Mouse (Mus musculus): ENCODE results near the gene Ppp1r12b.

Ppp1r12b gene

DNA sequence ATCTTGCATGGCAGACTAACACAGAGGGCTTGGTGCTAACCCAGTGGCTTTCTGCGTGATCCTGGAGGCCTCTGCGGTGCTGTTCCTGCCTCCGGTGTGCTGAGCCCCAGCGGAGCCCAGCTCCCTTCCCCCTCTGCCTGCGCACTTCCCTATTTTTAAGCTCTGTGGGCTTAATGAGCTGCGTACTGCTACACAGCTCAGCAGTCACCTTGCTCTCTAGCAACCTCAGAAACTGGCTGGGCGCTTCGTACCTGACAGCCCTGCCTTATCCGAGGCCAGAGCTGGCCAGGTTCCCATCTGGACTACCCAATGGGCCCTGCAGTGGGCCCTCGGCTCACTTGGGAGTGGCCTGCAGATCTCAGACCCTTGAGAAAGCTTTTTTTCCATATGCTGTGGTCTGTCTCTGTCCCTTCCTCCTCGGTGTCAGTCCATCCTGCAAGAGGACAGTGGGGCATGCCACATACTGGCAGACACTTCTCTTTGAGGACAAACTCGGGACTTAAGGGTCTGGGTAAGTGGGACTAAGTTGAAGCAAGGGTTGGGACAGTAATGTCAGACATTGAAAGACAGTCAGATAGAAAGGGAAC lies 235.9 kb downstream of the Ppp1r12b start:
- DNase-seq (ENCODE audit: low spot score): no peak

DNA sequence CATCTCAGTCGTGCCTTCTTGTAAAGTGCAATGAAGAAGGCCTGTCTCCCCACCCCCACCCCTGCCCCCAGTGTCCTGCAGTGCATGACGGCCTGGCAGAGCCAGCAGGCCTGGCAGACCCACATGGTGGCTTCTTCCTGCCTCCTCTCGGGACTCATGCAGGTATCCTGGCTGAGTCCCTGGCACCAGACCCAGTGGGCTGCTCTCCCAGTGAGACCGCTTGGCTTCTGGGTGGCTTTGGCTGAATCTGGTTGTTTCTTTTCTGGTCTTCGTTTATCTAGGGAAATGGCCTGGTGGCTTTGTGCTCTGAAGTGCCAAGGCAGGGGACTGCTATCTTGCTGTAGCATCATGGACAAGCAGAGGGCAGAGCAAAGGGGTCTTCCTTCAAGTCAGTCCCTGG lies 240.7 kb downstream of the Ppp1r12b start:
- DNase-seq (ENCODE audit: low spot score): no peak

DNA sequence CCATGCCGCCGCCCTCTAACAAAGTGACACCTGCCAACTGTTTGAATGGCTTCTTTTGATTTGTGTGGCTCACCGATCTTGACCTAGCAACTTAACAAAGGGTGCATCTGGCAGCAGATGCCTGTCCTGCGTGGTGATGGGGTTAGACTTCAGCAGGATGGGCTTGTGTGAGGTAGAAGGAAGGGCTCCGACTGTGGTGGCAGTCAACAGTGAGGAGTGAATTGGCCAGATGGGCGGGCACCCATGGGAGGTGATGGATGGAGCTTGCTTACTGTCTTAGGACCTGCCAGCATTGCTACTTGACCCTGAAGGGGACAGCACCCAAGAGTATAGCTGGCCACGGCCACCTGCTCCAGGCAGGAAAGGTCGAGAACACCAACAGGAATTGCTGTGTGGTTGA lies 241.6 kb downstream of the Ppp1r12b start:
- DNase-seq (ENCODE audit: low spot score): no peak

DNA sequence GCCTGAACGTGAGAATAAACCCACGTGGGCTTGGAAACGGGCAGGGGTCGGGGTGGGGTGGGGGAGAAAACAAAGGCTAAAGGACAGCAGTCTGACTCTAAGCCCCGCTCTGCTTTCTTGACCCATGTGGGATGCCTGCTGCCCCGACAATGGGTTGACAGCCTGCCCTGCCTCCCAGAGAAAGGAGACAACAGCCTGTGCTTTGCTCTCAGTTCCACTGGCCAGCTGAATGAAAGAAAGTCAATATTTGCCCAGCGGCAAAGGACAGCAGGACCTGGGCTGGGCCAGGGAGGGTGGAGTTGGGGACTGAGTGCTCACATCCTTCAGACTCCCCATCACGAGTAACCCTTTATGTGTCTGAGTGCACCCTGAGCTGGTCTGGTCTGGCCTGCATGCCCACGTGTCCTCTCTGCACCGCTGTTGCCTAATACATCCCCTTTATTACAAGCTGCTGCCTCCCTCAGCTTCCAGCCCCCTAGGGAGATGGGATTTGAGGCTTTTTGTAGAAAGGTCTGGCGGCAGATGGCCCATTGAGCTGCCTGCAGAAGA lies 242.2 kb downstream of the Ppp1r12b start:
- no peak for DNase-seq (ENCODE audit: low spot score)

DNA sequence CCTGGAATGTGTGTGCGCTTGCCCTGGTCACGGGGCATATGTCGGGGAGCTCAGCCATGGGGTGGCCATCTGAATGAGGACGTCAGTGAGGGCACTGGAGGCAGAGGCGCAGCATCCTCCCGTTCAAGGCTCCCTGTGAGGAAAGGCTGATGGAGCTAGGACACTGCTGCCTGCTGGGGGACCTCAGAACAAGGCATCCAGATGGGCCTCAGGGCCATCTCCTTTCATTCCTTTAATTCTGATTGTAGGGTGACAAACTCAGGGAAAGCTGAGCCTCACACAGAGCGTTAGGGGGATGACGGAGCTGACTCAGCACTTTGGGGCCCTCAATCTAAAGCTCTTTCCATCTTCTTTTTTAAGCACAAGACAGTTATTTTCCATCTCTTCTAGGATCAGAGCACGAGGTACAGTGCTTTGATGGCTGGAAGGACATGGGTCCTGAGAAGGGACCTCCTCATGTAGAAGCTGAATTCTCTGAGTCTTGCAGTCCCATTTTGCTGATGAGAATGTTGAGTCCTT lies 242.9 kb downstream of the Ppp1r12b start:
- no peak for DNase-seq (ENCODE audit: low spot score)

DNA sequence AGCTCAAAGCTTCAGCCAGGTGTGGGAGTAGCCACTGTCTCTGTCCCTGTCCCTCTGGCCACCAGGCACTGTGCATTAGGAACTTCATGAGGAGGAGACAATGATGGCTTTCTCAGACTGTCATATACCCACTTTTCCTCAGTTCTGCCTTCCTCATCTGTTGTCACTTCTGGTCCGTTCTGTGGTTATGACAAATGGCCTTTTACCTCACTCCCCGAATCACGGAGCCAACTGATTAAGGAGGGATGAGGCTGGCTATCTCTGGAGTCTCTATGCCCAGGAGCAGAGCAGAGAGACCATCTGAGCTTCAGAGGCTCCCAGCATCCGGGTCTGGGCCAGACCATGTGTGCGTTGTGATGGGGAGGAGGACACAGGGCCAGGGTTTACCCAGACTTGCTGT lies 244.1 kb downstream of the Ppp1r12b start:
- DNase-seq (ENCODE audit: low spot score): no peak

DNA sequence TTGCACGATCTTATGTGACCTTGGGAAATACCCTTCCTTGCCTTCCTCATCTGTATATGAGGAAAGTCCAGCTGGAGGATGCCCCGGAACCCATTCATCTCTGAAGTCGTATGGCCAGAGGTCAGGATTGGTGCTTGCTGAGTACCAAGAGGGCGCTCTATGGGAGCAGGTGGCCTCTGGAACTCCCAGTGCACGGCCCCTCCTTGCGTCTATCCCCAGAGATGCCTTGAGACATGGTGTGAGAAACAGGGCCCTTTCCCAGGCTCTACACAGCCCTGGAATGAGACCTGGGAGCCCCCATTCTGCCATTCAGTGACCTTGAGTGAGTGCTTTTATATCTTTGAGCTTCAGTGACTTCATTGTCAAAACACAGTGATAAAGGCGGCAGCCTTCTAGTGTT lies 244.7 kb downstream of the Ppp1r12b start:
- no peak for DNase-seq (ENCODE audit: low spot score)

DNA sequence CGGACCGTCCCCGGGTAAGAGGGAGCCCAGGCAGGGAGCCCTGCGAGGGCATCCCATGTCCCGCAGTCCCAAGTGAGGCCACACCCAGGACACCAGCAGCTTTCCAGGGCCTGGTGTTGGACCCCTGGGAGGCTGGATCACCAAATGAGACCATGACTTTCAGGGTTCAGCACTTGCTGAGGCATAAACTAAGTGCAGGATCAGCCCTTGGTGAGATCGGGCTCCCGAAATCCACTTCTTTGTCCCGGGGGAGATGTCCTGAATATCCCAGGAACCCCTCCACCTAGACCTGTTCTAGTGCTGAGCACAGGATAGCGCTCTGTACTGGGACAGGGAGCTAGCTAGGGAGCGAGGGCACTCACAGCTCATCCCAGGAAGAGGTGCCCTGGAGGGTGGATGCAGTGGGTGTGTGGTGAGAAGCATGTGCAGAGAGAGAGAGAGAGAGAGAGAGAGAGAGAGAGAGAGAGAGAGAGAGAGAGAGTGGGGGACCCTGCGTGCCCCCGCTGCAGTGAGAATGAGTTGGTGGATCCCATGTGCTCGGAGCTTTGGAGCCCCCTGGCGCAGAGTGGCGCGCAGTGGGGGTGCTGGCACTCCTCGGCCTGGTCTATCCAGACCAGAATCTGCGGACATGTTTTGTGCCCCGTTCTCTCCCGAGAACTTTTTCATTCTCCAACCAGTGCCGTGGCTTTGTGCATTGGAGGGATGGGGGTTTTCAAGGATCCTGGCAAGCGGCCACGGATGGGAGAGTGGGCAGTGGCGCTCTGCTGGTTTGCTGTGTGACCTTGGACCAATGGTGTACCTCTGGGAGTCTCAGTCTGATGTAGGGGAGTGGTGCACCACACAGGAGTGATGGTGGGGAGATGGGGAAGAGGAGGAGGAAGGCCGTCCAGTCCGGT lies 246.1 kb downstream of the Ppp1r12b start:
- DNase-seq (ENCODE audit: low spot score): no peak

DNA sequence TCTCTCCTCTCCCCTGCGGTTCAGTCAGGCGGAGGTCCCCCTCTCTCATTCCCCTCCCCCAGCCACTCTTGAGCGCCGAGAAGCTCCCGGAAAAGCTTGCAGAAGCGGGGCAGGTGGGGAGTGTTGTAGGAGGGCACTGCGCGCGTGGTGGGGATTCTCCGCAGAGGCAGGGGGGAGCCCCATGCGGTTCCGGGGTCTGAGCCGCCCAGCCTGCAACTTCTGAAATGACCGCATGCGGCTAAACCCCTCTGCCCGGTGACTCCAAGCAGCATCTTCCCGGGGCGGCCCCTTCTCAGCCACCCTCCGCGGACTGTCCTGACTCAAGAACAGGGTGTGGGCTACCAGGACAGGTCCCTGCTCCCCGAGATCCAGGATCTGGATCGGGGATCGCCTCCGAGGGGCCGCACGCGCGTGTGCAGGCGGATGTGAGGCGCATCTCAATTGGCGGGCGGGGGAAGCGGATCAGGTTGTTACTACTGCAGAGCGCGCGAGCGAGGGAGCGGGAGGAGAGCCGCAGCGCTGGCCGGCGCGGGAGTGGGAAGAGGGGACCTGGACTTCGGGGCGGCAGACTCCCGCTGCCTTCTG lies 246.8 kb downstream of the Ppp1r12b start:
- DNase-seq (ENCODE audit: low spot score): no peak

DNA sequence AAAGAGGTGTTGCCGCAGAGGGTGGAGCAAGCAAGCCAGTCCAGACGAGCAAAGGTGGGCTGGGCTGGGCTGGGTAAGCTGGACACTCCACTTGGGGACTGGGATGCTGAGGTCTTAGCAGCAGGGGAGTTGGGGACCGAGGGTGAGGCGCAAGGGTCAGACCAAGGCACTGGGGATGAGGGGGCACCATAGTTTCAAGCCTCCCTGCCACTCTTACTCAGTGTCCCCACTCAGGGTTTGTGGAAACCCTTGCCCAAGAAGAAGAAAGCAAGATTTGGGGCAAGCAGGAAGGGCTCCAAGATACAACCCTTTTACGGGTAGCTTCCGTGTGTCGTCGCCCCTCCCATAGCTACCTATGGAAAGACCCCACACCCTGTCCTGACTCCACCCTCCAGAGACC lies 247.5 kb downstream of the Ppp1r12b start:
- DNase-seq (ENCODE audit: low spot score): no peak

DNA sequence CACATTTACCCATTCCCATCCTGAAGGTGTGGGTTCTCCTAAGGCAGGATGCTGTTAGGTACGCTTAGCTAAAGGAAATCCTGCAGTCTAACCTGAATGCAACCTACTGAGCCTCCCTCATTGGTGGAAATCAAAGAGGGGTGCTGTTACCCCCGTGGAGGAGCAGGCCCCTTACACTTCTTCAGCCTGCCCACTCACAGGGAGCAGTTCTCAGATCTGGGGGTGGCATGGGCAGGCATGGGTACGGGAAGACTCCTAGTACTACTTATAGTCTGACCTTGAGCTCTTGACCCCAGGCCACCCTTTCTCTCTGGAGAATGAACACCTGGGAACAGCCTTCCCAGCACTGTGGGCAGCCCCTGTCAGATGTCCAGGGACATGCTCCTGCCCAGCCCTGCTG lies 248.2 kb downstream of the Ppp1r12b start:
- DNase-seq (ENCODE audit: low spot score): no peak

DNA sequence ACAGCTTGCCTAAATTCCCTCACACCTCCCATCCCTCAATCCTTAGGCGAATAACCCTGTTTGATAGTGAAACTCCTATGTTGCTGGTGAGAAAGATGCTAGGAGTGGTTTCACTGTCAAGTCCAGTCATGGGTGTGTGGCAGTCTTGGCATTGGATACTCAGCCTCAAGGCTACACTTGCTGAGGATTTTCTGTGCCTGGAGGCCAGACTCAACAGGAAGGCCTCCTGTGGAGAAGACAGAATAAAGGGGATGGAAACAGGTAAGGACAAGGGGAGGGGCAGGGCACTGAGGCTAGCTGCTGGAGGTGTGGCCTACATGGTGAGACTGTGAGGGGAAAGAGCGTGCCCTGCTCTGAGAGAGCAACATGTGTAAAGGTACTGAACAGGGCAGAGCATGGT lies 249.2 kb downstream of the Ppp1r12b start:
- no peak for DNase-seq (ENCODE audit: low spot score)

All from spleen, adult 12 weeks (tissue).